Mouse (Mus musculus) intestine, embryonic 14.5 days (tissue): ENCODE results near the gene Gm38431. TPM values are rescaled to one million over a fixed set of nuclear protein-coding genes. Genes with fewer than 3 reads are reported as not detected.
A peak's percentile ranks its signal among the peaks of the same experiment; 100 is the strongest.

Experiments used
- ATAC-seq: fragments of 200-750 bp; cut with Nextera tagmentation; replicated peaks from 2 replicates; pipeline ENCODE4 v1.8.0; 2017; ENCODE audit warnings: low read depth, moderate number of reproducible peaks, moderate TSS enrichment, moderate library complexity; ENCODE audit not compliant: low FRiP score, low TSS enrichment
- DNase-seq: peaks from one replicate; pipeline ENCODE4 v3.0.0-alpha.2; 2018; ENCODE audit warnings: low spot score
- H3K27ac ChIP-seq: fragments of 300-500 bp; sonication (generic); 2 replicates; pipeline ENCODE4 v1.5.1; 2014; ENCODE audit warnings: low read depth, mild to moderate bottlenecking, control low read depth
- H3K27me3 ChIP-seq: fragments of 300-500 bp; sonication (generic); replicated peaks from 2 replicates; pipeline ENCODE4 v1.6.1; 2014; ENCODE audit warnings: low read length, control low read depth; ENCODE audit not compliant: control insufficient read depth, insufficient read depth
- H3K36me3 ChIP-seq: fragments of 300-500 bp; sonication (generic); 2 replicates; pipeline ENCODE4 v1.6.1; 2014; ENCODE audit warnings: low read length, control low read depth; ENCODE audit not compliant: control insufficient read depth, insufficient read depth
- H3K4me1 ChIP-seq: fragments of 300-500 bp; sonication (generic); replicated peaks from 2 replicates; pipeline ENCODE4 v1.6.1; 2014; ENCODE audit warnings: low read length, control low read depth, mixed read lengths; ENCODE audit not compliant: control insufficient read depth, insufficient read depth
- H3K4me2 ChIP-seq: fragments of 300-500 bp; sonication (generic); 2 replicates; pipeline ENCODE4 v1.6.1; 2014; ENCODE audit warnings: low read length
- H3K4me3 ChIP-seq: fragments of 300-500 bp; sonication (generic); 2 replicates; pipeline ENCODE4 v1.5.1; 2014; ENCODE audit warnings: low read depth, low read length, control low read depth, mixed read lengths
- H3K9ac ChIP-seq: fragments of 300-500 bp; sonication (generic); 2 replicates; pipeline ENCODE4 v1.6.1; 2014; ENCODE audit warnings: mild to moderate bottlenecking, low read length
- H3K9me3 ChIP-seq: fragments of 300-500 bp; sonication (generic); 2 replicates; pipeline ENCODE4 v1.6.1; 2016; ENCODE audit warnings: low read length, control low read depth; ENCODE audit not compliant: control insufficient read depth
- WGBS: fragments of 180-500 bp; shearing (Covaris S2); extraction: QIAGEN DNeasy Blood & Tissue Kit; methylation state at CpG from one replicate; pipeline ENCODE4 v1.1.7; 2014; 5-methylcytosine and 5-hydroxymethylcytosine counted together
- microRNA counts: library from miRNA; unstranded; fragments of <30 nt; microRNA quantifications from one replicate; lab custom pipeline; 2016
- microRNA-seq: library from miRNA; unstranded; fragments of <30 nt; microRNA quantifications from one replicate; pipeline ENCODE4, GENCODE M21; 2016
- polyA plus RNA-seq: library from polyadenylated mRNA; unstranded; fragments of >200 nt; fragmentation: Nextera tagmentation; extraction: Ambion mirVana; gene quantifications from 2 replicates; pipeline ENCODE4 v1.2.1, GENCODE M21; 2014

The Gm38431 gene
- polyA plus RNA-seq, 1 experiment from 2014 or later: 3.7 TPM

DNA sequence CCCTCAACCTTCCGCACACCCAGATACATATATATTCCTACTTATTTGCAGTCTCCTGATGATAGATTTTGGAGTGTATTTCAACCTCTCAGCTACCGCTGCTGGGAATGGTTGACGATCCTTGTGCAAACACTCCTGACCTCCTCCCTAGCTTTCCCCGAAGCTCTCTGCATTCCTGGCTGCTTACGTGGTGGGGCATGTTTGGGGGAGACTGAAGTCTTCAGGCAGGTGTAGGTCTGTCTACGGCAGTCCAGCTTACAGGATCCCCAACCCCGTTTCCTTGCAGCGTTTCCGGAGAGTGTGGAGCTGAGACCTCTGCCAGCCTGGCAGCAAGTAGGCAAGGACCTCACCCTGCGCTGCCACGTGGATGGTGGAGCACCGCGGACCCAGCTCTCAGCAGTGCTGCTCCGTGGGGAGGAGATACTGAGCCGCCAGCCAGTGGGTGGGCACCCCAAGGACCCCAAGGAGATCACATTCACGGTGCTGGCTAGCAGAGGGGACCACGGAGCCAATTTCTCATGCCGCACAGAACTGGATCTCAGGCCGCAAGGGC, 66.5 kb downstream of the Gm38431 start:
- no peaks in the 10 kb centered on the region for H3K36me3 ChIP-seq
- H3K27me3 ChIP-seq: peaks cover 14% of the 10 kb centered on the region
- H3K4me1 ChIP-seq: peaks cover 14% of the 10 kb centered on the region
- H3K4me3 ChIP-seq: no peak overlapping the region
- H3K27ac ChIP-seq: 0 out of 2 replicates have a peak overlapping the region, but pooled peaks have one; percentile 3
- DNase-seq (no peak), ATAC-seq (peak; percentile 17; the same call in 1 of the 2 replicates)
- 56% methylated on average over 19 of the region's 19 CpGs for WGBS
- no peaks in the 10 kb centered on the region for H3K9me3 ChIP-seq
- H3K9ac ChIP-seq: 0 out of 2 replicates have a peak overlapping the region, but pooled peaks have one; percentile 5
- H3K4me2 ChIP-seq: no peak overlapping the region; the same call in 1 of the 2 replicates

DNA sequence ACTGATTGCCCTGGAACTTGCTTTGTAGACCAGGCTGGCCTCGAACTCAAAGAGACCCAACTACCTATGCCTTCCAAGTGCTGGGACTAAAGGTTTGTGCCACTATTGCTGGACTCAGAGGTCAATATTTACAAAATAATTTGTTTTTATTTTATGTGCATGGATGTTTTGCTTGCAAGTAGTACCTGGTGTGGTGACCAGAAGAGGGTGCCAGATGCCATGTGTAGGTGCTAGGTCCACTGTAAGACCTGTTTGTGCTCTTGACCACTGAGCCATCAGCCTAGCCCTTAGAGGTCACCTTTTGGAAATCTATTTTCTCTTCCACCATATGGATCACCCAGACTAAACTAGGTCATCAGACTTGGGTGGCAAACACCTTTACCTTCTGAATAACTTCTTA, 69.1 kb downstream of the Gm38431 start:
- Histone ChIP-seq H3K4me1 (no peaks in the 10 kb centered on the region), H3K4me2 (no peak overlapping the region), H3K27me3 (peaks cover 5% of the 10 kb centered on the region), H3K36me3 (no peaks in the 10 kb centered on the region), H3K9me3 (no peaks in the 10 kb centered on the region), H3K27ac (no peak overlapping the region), H3K4me3 (no peak overlapping the region), H3K9ac (no peak overlapping the region)
- ATAC-seq (no peak), DNase-seq (no peak)
- WGBS: 84% methylated on average over 1 of the region's 1 CpGs

DNA sequence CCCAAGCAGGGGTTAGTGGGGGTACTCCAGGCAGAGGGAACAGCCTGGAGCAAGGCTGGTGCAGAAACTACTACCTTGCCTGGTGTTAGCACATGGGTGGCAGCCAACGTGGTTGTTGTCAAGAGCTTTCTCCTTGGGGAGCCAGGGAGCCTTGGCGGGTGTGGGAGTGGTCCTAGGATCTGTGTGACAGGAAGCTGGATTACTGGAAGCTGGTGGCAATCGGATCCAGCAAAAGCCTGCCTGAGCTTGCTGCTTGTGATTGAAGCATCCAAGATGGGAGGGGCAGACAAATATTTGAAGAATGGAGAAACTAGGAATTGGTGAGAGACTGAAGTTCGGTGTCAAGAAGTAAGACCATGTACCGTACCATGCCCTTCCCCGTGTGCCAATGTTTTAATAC, 69.5 kb downstream of the Gm38431 start:
- Histone ChIP-seq H3K4me3 (no peak overlapping the region), H3K27ac (no peak overlapping the region), H3K4me2 (no peak overlapping the region), H3K9me3 (no peaks in the 10 kb centered on the region), H3K36me3 (no peaks in the 10 kb centered on the region), H3K4me1 (no peaks in the 10 kb centered on the region), H3K27me3 (peaks cover 8% of the 10 kb centered on the region), H3K9ac (no peak overlapping the region)
- no peak for DNase-seq
- 51% methylated on average over 6 of the region's 6 CpGs for WGBS
- no peak for ATAC-seq

DNA sequence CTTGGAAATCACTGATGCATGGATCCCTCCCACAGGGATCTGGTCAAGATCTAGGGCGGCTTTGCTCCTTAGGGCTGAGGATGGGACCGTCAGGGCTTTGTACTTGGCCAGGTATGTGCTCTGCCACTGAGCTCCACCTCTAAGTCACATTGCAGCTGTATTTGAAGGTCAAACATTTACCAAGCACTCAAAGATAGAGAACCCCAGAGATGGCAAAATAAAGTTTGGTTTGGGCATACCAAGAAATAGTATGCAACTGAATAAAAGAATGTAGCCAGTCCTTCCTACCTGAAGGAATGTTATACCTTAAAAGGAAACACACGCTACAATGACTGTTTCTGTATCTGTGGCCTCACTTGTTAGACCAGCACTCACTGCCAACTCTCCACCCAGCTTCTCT, 70.4 kb downstream of the Gm38431 start:
- ATAC-seq (no peak), DNase-seq (no peak)
- no peak overlapping the region for H3K4me3 ChIP-seq
- H3K4me1 ChIP-seq: no peaks in the 10 kb centered on the region
- no peak overlapping the region for H3K4me2 ChIP-seq
- WGBS: 71% methylated on average over 3 of the region's 3 CpGs
- H3K9ac ChIP-seq: no peak overlapping the region
- H3K9me3 ChIP-seq: no peaks in the 10 kb centered on the region
- H3K27me3 ChIP-seq: peaks cover 17% of the 10 kb centered on the region
- no peak overlapping the region for H3K27ac ChIP-seq
- no peaks in the 10 kb centered on the region for H3K36me3 ChIP-seq

DNA sequence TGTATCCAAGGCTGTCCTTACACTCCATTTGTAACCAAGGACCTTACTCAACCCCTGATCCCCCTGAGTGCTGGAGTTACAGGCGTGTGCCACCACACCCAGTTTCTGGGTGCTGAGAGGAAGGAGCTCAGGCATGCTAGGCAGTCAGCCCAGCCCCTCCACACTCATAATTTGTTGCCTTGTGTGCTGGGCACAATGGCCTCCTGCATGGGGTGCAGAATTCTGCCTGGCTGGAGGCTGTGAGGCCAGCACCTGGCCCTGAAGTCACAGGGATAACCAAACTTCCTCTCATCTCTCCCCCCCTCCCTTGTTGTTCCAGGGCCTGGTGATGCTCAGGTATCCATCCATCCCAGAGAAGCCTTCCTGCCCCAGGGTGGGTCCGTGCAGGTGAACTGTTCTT, 73.2 kb downstream of the Gm38431 start:
- DNase-seq (no peak), ATAC-seq (no peak)
- Histone ChIP-seq H3K4me1 (peaks cover 11% of the 10 kb centered on the region; the same call in 1 of the 2 replicates), H3K27me3 (peaks cover 41% of the 10 kb centered on the region), H3K9ac (no peak overlapping the region), H3K27ac (no peak overlapping the region), H3K4me3 (no peak overlapping the region), H3K4me2 (no peak overlapping the region), H3K9me3 (no peaks in the 10 kb centered on the region), H3K36me3 (no peaks in the 10 kb centered on the region)
- 81% methylated on average over 2 of the region's 2 CpGs for WGBS

MicroRNAs within 50 kb of the gene (microRNA counts, 519-probe panel; counts per million panel counts)
- 3,548 counts per million, percentile 47 among the panel's probes with 10 or more counts for microRNA mmu-miR-1900 (lab: Ali Mortazavi, UCI)

Small RNAs within 50 kb of the gene (microRNA-seq; reads per million reads assigned to microRNA genes)
- gene Mir1900: not detected
- gene Mir7082: 0.34 reads per million

Other genes with a start within 250 kb of the Gm38431 start
- 11.1 and 14.1 TPM in 2 replicates for gene A230050P20Rik, start 223.4 kb downstream of the Gm38431 start, polyA plus RNA-seq
- gene Angptl6, start 212.3 kb downstream of the Gm38431 start, polyA plus RNA-seq: 8.1 and 10.0 TPM in 2 replicates
- 101 and 106 TPM in 2 replicates for gene Ppan, start 203.8 kb downstream of the Gm38431 start, polyA plus RNA-seq
- 314 and 315 TPM in 2 replicates for gene Eif3g, start 193.4 kb downstream of the Gm38431 start, polyA plus RNA-seq
- gene Dnmt1, start 132.1 kb downstream of the Gm38431 start, polyA plus RNA-seq: 65.4 and 69.9 TPM in 2 replicates
- gene S1pr2, start 115.2 kb downstream of the Gm38431 start, polyA plus RNA-seq: 31.9 and 35.5 TPM in 2 replicates
- 151 and 155 TPM in 2 replicates for gene Mrpl4, start 89.3 kb downstream of the Gm38431 start, polyA plus RNA-seq
- 11.4 and 11.8 TPM in 2 replicates for gene Icam1, start 76.0 kb downstream of the Gm38431 start, polyA plus RNA-seq
- 0.96 TPM in 1 of 2 replicates, not detected in the other for gene Icam4, start 62.6 kb downstream of the Gm38431 start, polyA plus RNA-seq
- gene Icam5, start 59.9 kb downstream of the Gm38431 start, polyA plus RNA-seq: 0.12 TPM in 2 replicates
- 1.3 TPM in 1 of 2 replicates, not detected in the other for gene Zglp1, start 24.9 kb downstream of the Gm38431 start, polyA plus RNA-seq
- 0.20 and 0.74 TPM in 2 replicates for gene Gm49373, start 18.9 kb downstream of the Gm38431 start, polyA plus RNA-seq
- 71.4 and 74.4 TPM in 2 replicates for gene Fdx1l, start 18.4 kb downstream of the Gm38431 start, polyA plus RNA-seq
- 84.1 and 87.5 TPM in 2 replicates for gene Raver1, start within 50 bp of the Gm38431 start, polyA plus RNA-seq
- 11.7 and 12.1 TPM in 2 replicates for gene Tyk2, start 39.2 kb upstream of the Gm38431 start, polyA plus RNA-seq
- gene Cdc37, start 58.0 kb upstream of the Gm38431 start, polyA plus RNA-seq: 307 and 327 TPM in 2 replicates
- 6.7 and 7.0 TPM in 2 replicates for gene Pde4a, start 73.7 kb upstream of the Gm38431 start, polyA plus RNA-seq
- gene Keap1, start 147.4 kb upstream of the Gm38431 start, polyA plus RNA-seq: 41.0 and 43.0 TPM in 2 replicates
- gene S1pr5, start 156.4 kb upstream of the Gm38431 start, polyA plus RNA-seq: 0.07 and 0.13 TPM in 2 replicates
- 42.6 and 45.4 TPM in 2 replicates for gene Atg4d, start 173.3 kb upstream of the Gm38431 start, polyA plus RNA-seq
- gene Kri1, start 196.0 kb upstream of the Gm38431 start, polyA plus RNA-seq: 12.8 TPM in 2 replicates
- 43.7 and 44.8 TPM in 2 replicates for gene Cdkn2d, start 199.4 kb upstream of the Gm38431 start, polyA plus RNA-seq
- gene Ap1m2, start 220.3 kb upstream of the Gm38431 start, polyA plus RNA-seq: 69.6 and 75.8 TPM in 2 replicates
- gene Slc44a2, start 228.7 kb upstream of the Gm38431 start, polyA plus RNA-seq: 70.1 and 74.6 TPM in 2 replicates